Mouse (Mus musculus) cerebellum, adult 9-10 months (tissue): ENCODE data around the gene Pcgf1.

ENCODE experiments used
- DNase-seq: peaks from one replicate; pipeline ENCODE4 v3.0.0; 2022

Pcgf1 gene

GRCm38 (mm10) chr6:83077630-83078323 is at the start of gene Pcgf1:
Pcgf1 (plus strand) TSS chr6:83077869.
- DNase-seq, result peak; percentile 75

- DNase-seq, result no peak
Observed at GRCm38 (mm10) chr6:83029777-83030176, 47.9 kb upstream of the Pcgf1 start.

DNA sequence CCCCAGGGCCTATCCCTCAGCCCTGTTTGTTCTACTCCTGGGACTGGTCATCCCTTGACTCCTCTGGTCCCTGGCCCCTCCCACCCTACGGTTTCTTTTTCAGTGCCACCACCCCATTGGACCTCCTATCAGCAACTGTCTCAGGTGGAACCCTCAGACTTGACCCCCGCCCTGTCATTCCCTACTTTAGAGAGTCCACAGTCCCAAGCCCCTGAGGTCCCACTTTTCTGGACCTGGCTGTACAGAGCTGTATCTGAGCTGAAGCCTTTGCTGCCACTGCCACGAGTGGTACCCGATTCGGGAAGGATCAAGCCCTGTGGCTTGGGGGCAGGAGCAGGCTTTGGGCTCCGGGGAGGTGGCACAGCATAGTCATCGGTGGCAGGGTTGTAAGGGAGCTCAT is 46.6 kb upstream of the Pcgf1 start:
- no peak for DNase-seq

DNA sequence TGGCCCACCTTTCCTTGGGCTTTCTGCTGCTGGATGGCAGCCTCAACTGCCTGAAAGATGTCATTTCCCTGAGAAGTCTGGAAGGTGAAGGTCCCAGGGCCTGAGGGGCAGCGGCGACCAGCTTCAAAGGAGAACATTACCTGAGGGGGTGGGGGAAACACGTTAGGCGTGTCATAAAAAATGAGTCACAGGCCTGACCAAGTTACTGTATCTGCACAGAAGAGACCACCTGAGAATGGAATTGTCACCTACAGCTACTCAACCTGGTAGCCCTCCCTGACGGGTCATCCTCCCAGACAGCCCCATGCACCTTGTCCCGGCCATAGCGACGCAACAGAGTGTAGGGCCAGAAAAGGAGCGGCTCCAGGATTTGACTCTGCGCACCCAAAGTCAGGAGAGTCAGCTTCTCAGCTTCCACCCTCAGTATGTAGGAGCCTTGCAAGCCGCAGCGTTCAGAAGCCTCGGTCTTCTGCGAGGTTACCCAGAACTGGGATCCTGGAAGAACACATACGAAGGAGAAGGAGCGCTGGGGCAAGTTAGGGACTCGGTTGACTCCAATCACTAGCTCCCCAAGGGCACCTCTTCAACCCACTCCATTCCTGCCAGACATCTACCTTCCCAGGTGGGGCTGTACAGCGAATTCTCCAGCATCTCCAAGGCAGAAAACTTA is 45.6 kb upstream of the Pcgf1 start:
- no peak for DNase-seq

- DNase-seq, result no peak
Observed at GRCm38 (mm10) chr6:83032769-83033191, 44.9 kb upstream of the Pcgf1 start.

GRCm38 (mm10) chr6:83033249-83034185 is 44.2 kb upstream of the Pcgf1 start, which contains the start of the genes Dok1 and Loxl3:
Dok1 (minus strand) TSS chr6:83033471.
Loxl3 (plus strand) TSS chr6:83034173.
- no peak for DNase-seq

GRCm38 (mm10) chr6:83034463-83035055 is 43.1 kb upstream of the Pcgf1 start:
- no peak for DNase-seq

GRCm38 (mm10) chr6:83037188-83037587 is 40.5 kb upstream of the Pcgf1 start:
- DNase-seq, result no peak

- DNase-seq, result peak; percentile 87
Observed at GRCm38 (mm10) chr6:83038496-83039012, 39.1 kb upstream of the Pcgf1 start.

- DNase-seq, result no peak
Observed at GRCm38 (mm10) chr6:83040601-83041000, 37.1 kb upstream of the Pcgf1 start.

DNA sequence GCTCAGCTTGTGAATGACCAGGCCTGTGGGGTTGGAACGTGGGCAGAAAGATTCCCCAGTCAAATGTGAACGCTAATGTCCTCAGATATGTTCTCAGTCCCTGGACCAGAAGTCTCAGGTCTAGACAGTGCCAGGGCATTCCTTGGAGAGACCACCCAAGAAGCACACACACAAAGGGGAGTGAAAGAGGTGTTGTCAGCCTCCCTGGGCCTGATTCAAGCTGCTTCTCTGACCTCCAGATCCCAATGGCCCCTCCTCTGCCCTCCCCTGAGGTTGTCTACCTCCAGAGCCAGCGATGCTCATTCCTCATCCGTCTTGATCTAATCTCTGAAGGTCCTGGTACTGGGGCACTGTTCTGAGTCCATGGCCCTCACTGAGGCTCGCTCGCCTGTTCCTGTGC is 34.1 kb upstream of the Pcgf1 start:
- no peak for DNase-seq

GRCm38 (mm10) chr6:83043993-83044392 is 33.7 kb upstream of the Pcgf1 start:
- no peak for DNase-seq

GRCm38 (mm10) chr6:83044742-83045141 is 32.9 kb upstream of the Pcgf1 start:
- no peak for DNase-seq

DNA sequence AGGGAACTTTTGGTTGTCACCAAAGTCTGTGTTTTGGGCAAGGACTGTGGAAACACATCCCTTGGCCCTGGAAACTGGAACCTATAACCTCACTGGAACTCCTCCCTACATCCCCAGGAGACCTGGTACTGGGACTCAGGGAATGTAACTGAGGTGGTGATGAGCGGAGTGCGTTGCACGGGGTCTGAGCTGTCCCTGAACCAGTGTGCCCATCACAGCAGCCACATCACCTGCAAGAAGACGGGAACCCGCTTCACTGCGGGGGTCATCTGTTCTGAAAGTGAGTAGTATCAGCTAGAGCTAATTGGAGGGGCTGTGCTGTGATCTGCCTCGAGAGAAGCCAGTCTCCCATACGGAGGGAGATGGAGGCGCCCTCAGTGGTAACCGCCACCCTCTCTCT is 28.3 kb upstream of the Pcgf1 start:
- DNase-seq, result no peak

GRCm38 (mm10) chr6:83053136-83053960 is 24.3 kb upstream of the Pcgf1 start:
- peak; percentile 29 for DNase-seq

GRCm38 (mm10) chr6:83054074-83054851 is 23.4 kb upstream of the Pcgf1 start, which contains the start of gene Aup1:
Aup1 (plus strand) TSS chr6:83054521.
- peak; percentile 96 for DNase-seq

DNA sequence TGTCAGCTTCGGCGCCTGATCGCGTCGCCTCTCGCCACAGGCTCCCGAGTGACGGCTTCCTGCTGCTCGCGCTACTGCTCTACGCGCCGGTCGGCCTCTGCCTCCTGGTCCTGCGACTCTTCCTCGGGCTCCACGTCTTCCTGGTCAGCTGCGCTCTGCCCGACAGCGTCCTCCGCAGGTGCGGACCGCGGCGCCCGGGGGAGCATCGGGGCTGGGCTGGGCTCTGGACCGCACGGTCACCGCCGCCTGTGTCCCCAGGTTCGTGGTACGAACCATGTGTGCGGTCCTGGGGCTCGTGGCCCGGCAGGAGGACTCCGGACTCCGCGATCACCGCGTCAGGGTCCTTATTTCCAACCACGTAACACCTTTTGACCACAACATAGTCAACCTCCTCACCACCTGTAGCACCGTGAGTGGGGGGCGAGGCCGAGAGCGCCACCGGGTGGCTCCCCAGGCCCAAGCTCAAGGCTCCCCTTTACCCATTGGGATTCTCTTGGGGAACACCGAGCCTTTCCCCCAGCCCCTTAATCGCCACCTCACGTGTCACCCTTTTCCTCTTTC is 22.7 kb upstream of the Pcgf1 start, which contains the start of gene Htra2:
Htra2 (minus strand) TSS at position 403 of the 561 bp plus-strand sequence.
- peak; percentile 64 for DNase-seq

DNA sequence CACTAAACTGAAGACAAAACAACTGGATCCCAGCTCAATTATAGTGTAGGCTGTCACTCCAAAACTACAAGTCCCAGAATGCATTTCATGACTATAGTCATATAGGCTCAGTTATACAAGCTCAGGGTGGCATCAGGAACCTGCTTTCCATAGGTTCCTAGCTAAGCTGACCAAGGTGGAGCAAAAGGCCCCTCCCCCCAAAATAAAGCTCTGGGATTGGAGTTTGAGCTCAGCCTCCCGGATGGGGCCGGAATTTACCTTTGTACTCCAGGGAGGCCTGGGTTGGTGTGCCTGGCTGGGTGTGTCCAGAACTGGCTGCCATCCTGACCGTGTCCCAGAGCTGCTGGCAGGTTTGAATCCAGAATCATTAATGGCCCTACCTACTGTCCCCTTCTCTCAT is 19.9 kb upstream of the Pcgf1 start, which contains the start of gene Dqx1:
Dqx1 (plus strand) TSS at position 55 of the 400 bp plus-strand sequence.
- DNase-seq, result peak; percentile 62

DNA sequence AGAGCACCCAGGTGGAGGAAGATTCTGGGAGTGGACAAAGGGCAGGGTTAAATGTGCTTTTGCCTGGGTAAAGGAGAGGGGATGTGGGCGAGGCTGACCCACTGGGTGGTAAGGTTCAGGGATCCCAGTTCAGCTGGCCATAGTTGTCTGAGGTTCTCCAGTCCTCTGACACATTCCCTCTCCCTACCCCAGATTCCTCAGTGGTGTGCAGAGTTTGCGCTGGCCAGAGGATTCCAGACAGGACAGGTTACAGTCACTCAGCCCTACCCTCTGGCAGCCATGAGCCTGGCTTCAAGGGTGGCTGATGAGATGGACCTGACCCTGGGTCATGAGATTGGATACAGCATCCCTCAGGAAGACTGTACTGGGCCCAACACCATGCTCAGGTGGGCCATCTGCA is 18.9 kb upstream of the Pcgf1 start:
- no peak for DNase-seq

GRCm38 (mm10) chr6:83065995-83066394 is 11.7 kb upstream of the Pcgf1 start:
- no peak for DNase-seq
